8 mouse cellular contexts compared by ENCODE assay signal in genomic region chr12:53587691-53588504, GRCm38 (mm10).
DNase-seq lines count a peak whose midpoint lies in the region; ATAC-seq lines count a peak whose summit lies in the region.

No protein-coding gene starts in this region.

- peak overlapping the region; percentile 66 for H3K27ac ChIP-seq in hindbrain, embryonic 14.5 days
- H3K27ac ChIP-seq in midbrain, embryonic 11.5 days (ENCODE audit: low read depth, low read length): 0 out of 2 replicates have a peak overlapping the region, but pooled peaks have one; percentile 32

- 47% methylated on average over 19 of the region's 19 CpGs for WGBS in hindbrain, embryonic 14.5 days
- WGBS in midbrain, embryonic 11.5 days: 81% methylated on average over 19 of the region's 19 CpGs

- H3K4me1 ChIP-seq in hindbrain, embryonic 14.5 days (replicated peaks; ENCODE audit: control insufficient read depth, insufficient read depth, low read length): peaks cover 21% of the 10 kb centered on the region
- H3K4me1 ChIP-seq in midbrain, embryonic 11.5 days (ENCODE audit: control insufficient read depth, insufficient read depth, low read length): peaks cover 7% of the 10 kb centered on the region

- H3K9me3 ChIP-seq in hindbrain, embryonic 14.5 days (ENCODE audit: control insufficient read depth, low read length): no peaks in the 10 kb centered on the region
- H3K9me3 ChIP-seq in midbrain, embryonic 11.5 days (ENCODE audit: control insufficient read depth, low read length): no peaks in the 10 kb centered on the region

- ATAC-seq in hindbrain, embryonic 14.5 days (ENCODE audit: low FRiP score): peak; percentile 88
- peak; percentile 75 for ATAC-seq in midbrain, embryonic 11.5 days (ENCODE audit: low FRiP score)
- no peak for ATAC-seq in megakaryocyte-erythroid progenitor cell, adult 5-6 weeks (replicated peaks; ENCODE audit: low FRiP score, low TSS enrichment, poor library complexity, severe bottlenecking)
- no peak for ATAC-seq in monocyte, adult 5-6 weeks (replicated peaks; ENCODE audit: insufficient number of reproducible peaks, low FRiP score, low TSS enrichment, poor library complexity, severe bottlenecking)

- 0 out of 2 replicates have a peak overlapping the region, but pooled peaks have one; percentile 1 for H3K4me2 ChIP-seq in hindbrain, embryonic 14.5 days (replicated peaks)
- H3K4me2 ChIP-seq in midbrain, embryonic 11.5 days: no peak overlapping the region

- no peaks in the 10 kb centered on the region for H3K36me3 ChIP-seq in hindbrain, embryonic 14.5 days (replicated peaks; ENCODE audit: control insufficient read depth, insufficient read depth)
- no peaks in the 10 kb centered on the region for H3K36me3 ChIP-seq in midbrain, embryonic 11.5 days (ENCODE audit: control insufficient read depth, insufficient read depth, low read length)

- no peak overlapping the region for H3K9ac ChIP-seq in hindbrain, embryonic 14.5 days
- no peak overlapping the region for H3K9ac ChIP-seq in midbrain, embryonic 11.5 days (ENCODE audit: low read length)

- no peak overlapping the region for H3K4me3 ChIP-seq in hindbrain, embryonic 14.5 days (replicated peaks; ENCODE audit: low read length)
- H3K4me3 ChIP-seq in midbrain, embryonic 11.5 days (ENCODE audit: low read depth, low read length): no peak overlapping the region

- H3K27me3 ChIP-seq in hindbrain, embryonic 14.5 days (ENCODE audit: control insufficient read depth, insufficient read depth, low read length): no peaks in the 10 kb centered on the region
- no peaks in the 10 kb centered on the region for H3K27me3 ChIP-seq in midbrain, embryonic 11.5 days (ENCODE audit: control insufficient read depth, insufficient read depth, low read length)

- peak; percentile 24 for DNase-seq in kidney, postnatal 14 days
- no peak for DNase-seq in kidney, adult 18-20 months
- DNase-seq in cerebellum, adult 18-20 months: peak; percentile 6 to 8
- DNase-seq in frontal cortex, postnatal 10 days (ENCODE audit: low spot score in 2 of 2): peak; percentile 33 to 40
- DNase-seq in hindbrain, embryonic 14.5 days (ENCODE audit: low spot score): peak; percentile 71
- DNase-seq in midbrain, embryonic 11.5 days (ENCODE audit: low spot score, missing footprints): no peak

Comparison
In these comparisons a context has a peak if more than half of its experiments do, and no peak if none do; other contexts are left out.
1. DNase-seq: peak in kidney, postnatal 14 days (single experiment), cerebellum, adult 18-20 months (2 of 2), frontal cortex, postnatal 10 days (2 of 2) and hindbrain, embryonic 14.5 days (single experiment); none in kidney, adult 18-20 months (single experiment) and midbrain, embryonic 11.5 days (single experiment).
2. ATAC-seq: peak in hindbrain, embryonic 14.5 days (single experiment) and midbrain, embryonic 11.5 days (single experiment); none in megakaryocyte-erythroid progenitor cell, adult 5-6 weeks (single experiment) and monocyte, adult 5-6 weeks (single experiment).